Mouse (Mus musculus): ENCODE data around the gene Bcas2. TPM values are rescaled to one million over a fixed set of nuclear protein-coding genes. Genes with fewer than 3 reads are reported as not detected.
"Not testable (repeated sequence)": the region's sequence is repeated elsewhere in the genome, so short reads cannot be mapped to it uniquely, and the experiment has no call there.

The Bcas2 gene
- total RNA-seq, 2 experiments from 2014 or later: 62.0 to 65.9 TPM

- intact Hi-C loops (cut with DNase I): no loop called here
- DNase-seq (ENCODE audit: low spot score in 2 of 2): no peak
Observed at GRCm38 (mm10) chr3:103148941-103149340, 22.5 kb upstream of the Bcas2 start.

- intact Hi-C loops (cut with DNase I): no loop called here
Observed at GRCm38 (mm10) chr3:103153761-103154160, 17.7 kb upstream of the Bcas2 start.

GRCm38 (mm10) chr3:103159232-103159900 lies 12.1 kb upstream of the Bcas2 start:
- intact Hi-C loops (cut with DNase I): no loop called here
- DNase-seq (ENCODE audit: low spot score in 2 of 2): no peak

More at GRCm38 (mm10) chr3:103153761-103154160, 17.7 kb upstream of the Bcas2 start:
- DNase-seq (ENCODE audit: low spot score in 2 of 2): no peak

GRCm38 (mm10) chr3:103169771-103170170 lies 1.7 kb upstream of the Bcas2 start:
- intact Hi-C loops (cut with DNase I): loop anchor here (10.0 kb wide), 1 partner anchor 915 kb away; no protein-coding TSS in a partner anchor

GRCm38 (mm10) chr3:103172615-103173014 lies 1.2 kb downstream of the Bcas2 start:
- no peak for DNase-seq (ENCODE audit: low spot score in 2 of 2)
- intact Hi-C loops (cut with DNase I): no loop called here

More at GRCm38 (mm10) chr3:103169771-103170170, 1.7 kb upstream of the Bcas2 start:
- DNase-seq (ENCODE audit: low spot score in 2 of 2): peak; percentile 77 to 88

- intact Hi-C loops (cut with DNase I): no loop called here
- DNase-seq (ENCODE audit: low spot score in 2 of 2): no peak
Observed at GRCm38 (mm10) chr3:103176740-103177139, 5.3 kb downstream of the Bcas2 start.

GRCm38 (mm10) chr3:103179527-103179926 lies 8.1 kb downstream of the Bcas2 start:
- intact Hi-C loops (cut with DNase I): no loop called here
- DNase-seq (ENCODE audit: low spot score in 2 of 2): no peak

- DNase-seq (ENCODE audit: low spot score in 2 of 2): no peak
- intact Hi-C loops (cut with DNase I): no loop called here
Observed at GRCm38 (mm10) chr3:103181171-103181570, 9.7 kb downstream of the Bcas2 start.

- intact Hi-C loops (cut with DNase I): no loop called here
- DNase-seq (ENCODE audit: low spot score in 2 of 2): no peak
Observed at GRCm38 (mm10) chr3:103182821-103183220, 11.4 kb downstream of the Bcas2 start.

GRCm38 (mm10) chr3:103184467-103184866 lies 13.0 kb downstream of the Bcas2 start:
- DNase-seq (ENCODE audit: low spot score in 2 of 2); intact Hi-C loops (cut with DNase I): not testable (repeated sequence)

- no peak for DNase-seq (ENCODE audit: low spot score in 2 of 2)
- intact Hi-C loops (cut with DNase I): loop anchor here (5.0 kb wide), 1 partner anchor 194 kb away; no protein-coding TSS in a partner anchor
Observed at GRCm38 (mm10) chr3:103188451-103188850, 17.0 kb downstream of the Bcas2 start.

GRCm38 (mm10) chr3:103188856-103189255 lies 17.4 kb downstream of the Bcas2 start:
- intact Hi-C loops (cut with DNase I): loop anchor here (5.0 kb wide), 1 partner anchor 193 kb away; no protein-coding TSS in a partner anchor
- DNase-seq (ENCODE audit: low spot score in 2 of 2): no peak

- DNase-seq (ENCODE audit: low spot score in 2 of 2): no peak
- intact Hi-C loops (cut with DNase I): no loop called here
Observed at GRCm38 (mm10) chr3:103192161-103192560, 20.7 kb downstream of the Bcas2 start.

GRCm38 (mm10) chr3:103193186-103193585 lies 21.7 kb downstream of the Bcas2 start:
- intact Hi-C loops (cut with DNase I): no loop called here

GRCm38 (mm10) chr3:103196320-103196823 lies 24.9 kb downstream of the Bcas2 start:
- DNase-seq (ENCODE audit: low spot score in 2 of 2): no peak
- intact Hi-C loops (cut with DNase I): no loop called here

More at GRCm38 (mm10) chr3:103193186-103193585, 21.7 kb downstream of the Bcas2 start:
- no peak for DNase-seq (ENCODE audit: low spot score in 2 of 2)

GRCm38 (mm10) chr3:103199386-103199785 lies 27.9 kb downstream of the Bcas2 start:
- intact Hi-C loops (cut with DNase I): no loop called here
- DNase-seq (ENCODE audit: low spot score in 2 of 2): no peak

GRCm38 (mm10) chr3:103201105-103201504 lies 29.6 kb downstream of the Bcas2 start:
- intact Hi-C loops (cut with DNase I); DNase-seq (ENCODE audit: low spot score in 2 of 2): not testable (repeated sequence)

- intact Hi-C loops (cut with DNase I): no loop called here
- no peak for DNase-seq (ENCODE audit: low spot score in 2 of 2)
Observed at GRCm38 (mm10) chr3:103203554-103203953, 32.1 kb downstream of the Bcas2 start.

GRCm38 (mm10) chr3:103204445-103204844 lies 33.0 kb downstream of the Bcas2 start:
- no peak for DNase-seq (ENCODE audit: low spot score in 2 of 2)
- intact Hi-C loops (cut with DNase I): no loop called here

GRCm38 (mm10) chr3:103206393-103206792 lies 34.9 kb downstream of the Bcas2 start:
- DNase-seq (ENCODE audit: low spot score in 2 of 2): no peak
- intact Hi-C loops (cut with DNase I): no loop called here

GRCm38 (mm10) chr3:103207749-103208148 lies 36.3 kb downstream of the Bcas2 start:
- intact Hi-C loops (cut with DNase I): no loop called here
- no peak for DNase-seq (ENCODE audit: low spot score in 2 of 2)

Data from left cerebral cortex, postnatal 14 days (tissue).